Mouse (Mus musculus) hindbrain, embryonic 10.5 days (tissue): ENCODE results near the gene Slx4. TPM values are rescaled to one million over a fixed set of nuclear protein-coding genes. Genes with fewer than 3 reads are reported as not detected.
"Not testable (repeated sequence)": the region's sequence is repeated elsewhere in the genome, so short reads cannot be mapped to it uniquely, and the experiment has no call there.

Source experiments
- DNase-seq: peaks from one replicate; pipeline ENCODE4 v3.0.0-alpha.2; 2017; ENCODE audit warnings: low spot score
- H3K27ac ChIP-seq: fragments of 300-500 bp; sonication (generic); 2 replicates; pipeline ENCODE4 v1.5.1; 2016; ENCODE audit warnings: mild to moderate bottlenecking, moderate library complexity
- H3K27me3 ChIP-seq: fragments of 300-500 bp; sonication (generic); 2 replicates; pipeline ENCODE4 v1.6.1; 2016; ENCODE audit warnings: mild to moderate bottlenecking; ENCODE audit not compliant: poor library complexity, insufficient read depth, severe bottlenecking
- H3K36me3 ChIP-seq: fragments of 300-500 bp; sonication (generic); 2 replicates; pipeline ENCODE4 v1.6.1; 2016; ENCODE audit warnings: mild to moderate bottlenecking, moderate library complexity
- H3K4me1 ChIP-seq: fragments of 300-500 bp; sonication (generic); replicated peaks from 2 replicates; pipeline ENCODE4 v1.6.1; 2016; ENCODE audit warnings: mild to moderate bottlenecking
- H3K4me3 ChIP-seq: fragments of 300-500 bp; sonication (generic); 2 replicates; pipeline ENCODE4 v1.5.1; 2016; ENCODE audit warnings: mild to moderate bottlenecking, moderate library complexity
- H3K9me3 ChIP-seq: fragments of 300-500 bp; sonication (generic); 2 replicates; pipeline ENCODE4 v1.6.1; 2016; ENCODE audit warnings: mild to moderate bottlenecking, moderate library complexity
- WGBS: fragments of 180-500 bp; shearing (Covaris S2); methylation state at CpG from one replicate; pipeline ENCODE4 v1.1.7; 2016; 5-methylcytosine and 5-hydroxymethylcytosine counted together
- polyA plus RNA-seq: library from polyadenylated mRNA; unstranded; fragments of >200 nt; fragmentation: Nextera tagmentation; extraction: Ambion mirVana; gene quantifications from 2 replicates; pipeline ENCODE4 v1.2.1, GENCODE M21; 2016

Gene Slx4
- polyA plus RNA-seq, 1 experiment from 2014 or later: 25.8 TPM

- H3K36me3 ChIP-seq: no peaks in the 10 kb centered on the region
- no peak overlapping the region for H3K4me3 ChIP-seq
- H3K27me3 ChIP-seq: no peaks in the 10 kb centered on the region
- H3K27ac ChIP-seq: no peak overlapping the region
- WGBS: 95% methylated on average over 10 of the region's 10 CpGs
- peaks cover 7% of the 10 kb centered on the region; the same call in 1 of the 2 replicates for H3K9me3 ChIP-seq
- DNase-seq: no peak
- H3K4me1 ChIP-seq: no peaks in the 10 kb centered on the region
These were observed 26.9 kb upstream of the Slx4 start for GRCm38 (mm10) chr16:4030501-4030900.

GRCm38 (mm10) chr16:4029371-4029841 lies 25.8 kb upstream of the Slx4 start:
- H3K27ac ChIP-seq: peak overlapping the region; percentile 6; the same call in 1 of the 2 replicates
- 79% methylated on average over 5 of the region's 5 CpGs for WGBS
- no peaks in the 10 kb centered on the region for H3K36me3 ChIP-seq
- no peak for DNase-seq
- no peak overlapping the region for H3K4me3 ChIP-seq
- H3K4me1 ChIP-seq: no peaks in the 10 kb centered on the region
- no peaks in the 10 kb centered on the region for H3K27me3 ChIP-seq
- peaks cover 7% of the 10 kb centered on the region; the same call in 1 of the 2 replicates for H3K9me3 ChIP-seq

- 78% methylated on average over 3 of the region's 3 CpGs for WGBS
- no peaks in the 10 kb centered on the region for H3K27me3 ChIP-seq
- no peak overlapping the region for H3K4me3 ChIP-seq
- no peak overlapping the region for H3K27ac ChIP-seq
- no peaks in the 10 kb centered on the region for H3K4me1 ChIP-seq
- H3K9me3 ChIP-seq: peaks cover 7% of the 10 kb centered on the region; the same call in 1 of the 2 replicates
- H3K36me3 ChIP-seq: no peaks in the 10 kb centered on the region
- no peak for DNase-seq
These were observed 23.6 kb upstream of the Slx4 start for GRCm38 (mm10) chr16:4027211-4027610.

- Histone ChIP-seq H3K27ac (no peak overlapping the region), H3K4me3 (no peak overlapping the region), H3K4me1 (no peaks in the 10 kb centered on the region), H3K27me3 (no peaks in the 10 kb centered on the region), H3K36me3 (no peaks in the 10 kb centered on the region), H3K9me3 (peaks cover 7% of the 10 kb centered on the region; the same call in 1 of the 2 replicates)
- 80% methylated on average over 1 of the region's 1 CpGs for WGBS
- no peak for DNase-seq
These were observed 23.1 kb upstream of the Slx4 start for GRCm38 (mm10) chr16:4026672-4027071.

- H3K4me1 ChIP-seq: no peaks in the 10 kb centered on the region
- no peak overlapping the region for H3K27ac ChIP-seq
- H3K36me3 ChIP-seq: no peaks in the 10 kb centered on the region
- no peaks in the 10 kb centered on the region for H3K27me3 ChIP-seq
- 78% methylated on average over 4 of the region's 4 CpGs for WGBS
- no peak overlapping the region for H3K4me3 ChIP-seq
- H3K9me3 ChIP-seq: no peaks in the 10 kb centered on the region
- DNase-seq: no peak
These were observed 19.1 kb upstream of the Slx4 start for GRCm38 (mm10) chr16:4022719-4023118.

GRCm38 (mm10) chr16:4021241-4021640 lies 17.7 kb upstream of the Slx4 start:
- Histone ChIP-seq H3K27ac (no peak overlapping the region), H3K36me3 (no peaks in the 10 kb centered on the region), H3K4me3 (no peak overlapping the region), H3K4me1 (no peaks in the 10 kb centered on the region), H3K9me3 (no peaks in the 10 kb centered on the region), H3K27me3 (no peaks in the 10 kb centered on the region)
- WGBS: 91% methylated on average over 1 of the region's 1 CpGs
- no peak for DNase-seq

GRCm38 (mm10) chr16:4017466-4017865 lies 13.9 kb upstream of the Slx4 start:
- H3K9me3 ChIP-seq, DNase-seq, H3K27ac ChIP-seq, H3K27me3 ChIP-seq, H3K4me3 ChIP-seq, H3K4me1 ChIP-seq, H3K36me3 ChIP-seq: not testable (repeated sequence)
- WGBS: 71% methylated on average over 6 of the region's 6 CpGs

GRCm38 (mm10) chr16:4016786-4017185 lies 13.2 kb upstream of the Slx4 start:
- H3K27me3 ChIP-seq, H3K36me3 ChIP-seq, H3K4me3 ChIP-seq, H3K9me3 ChIP-seq, H3K4me1 ChIP-seq, H3K27ac ChIP-seq, DNase-seq: not testable (repeated sequence)
- WGBS: 82% methylated on average over 17 of the region's 17 CpGs

GRCm38 (mm10) chr16:4014040-4014668 lies 10.6 kb upstream of the Slx4 start:
- WGBS: 82% methylated on average over 5 of the region's 5 CpGs
- H3K36me3 ChIP-seq: no peaks in the 10 kb centered on the region

GRCm38 (mm10) chr16:4012882-4013570 lies 9.5 kb upstream of the Slx4 start:
- Histone ChIP-seq H3K4me1 (no peaks in the 10 kb centered on the region), H3K27ac (no peak overlapping the region), H3K36me3 (no peaks in the 10 kb centered on the region), H3K27me3 (no peaks in the 10 kb centered on the region), H3K9me3 (peaks cover 10% of the 10 kb centered on the region), H3K4me3 (no peak overlapping the region)
- WGBS: 79% methylated on average over 4 of the region's 4 CpGs
- no peak for DNase-seq

More at GRCm38 (mm10) chr16:4014040-4014668, 10.6 kb upstream of the Slx4 start:
- H3K4me3 ChIP-seq: no peak overlapping the region
- H3K9me3 ChIP-seq: peaks cover 10% of the 10 kb centered on the region
- H3K4me1 ChIP-seq: no peaks in the 10 kb centered on the region
- H3K27ac ChIP-seq: no peak overlapping the region
- no peaks in the 10 kb centered on the region for H3K27me3 ChIP-seq
- DNase-seq: no peak

GRCm38 (mm10) chr16:3988410-3988809 lies 15.2 kb downstream of the Slx4 start:
- Histone ChIP-seq H3K9me3 (no peaks in the 10 kb centered on the region), H3K4me1 (no peaks in the 10 kb centered on the region), H3K27me3 (no peaks in the 10 kb centered on the region), H3K36me3 (peaks cover 100% of the 10 kb centered on the region), H3K27ac (no peak overlapping the region), H3K4me3 (no peak overlapping the region)
- DNase-seq: no peak
- WGBS: 94% methylated on average over 4 of the region's 4 CpGs

GRCm38 (mm10) chr16:3983146-3983700 lies 20.3 kb downstream of the Slx4 start:
- H3K27ac ChIP-seq: no peak overlapping the region

GRCm38 (mm10) chr16:3982173-3982572 lies 21.4 kb downstream of the Slx4 start:
- Histone ChIP-seq H3K9me3 (no peaks in the 10 kb centered on the region), H3K4me1 (peaks cover 4% of the 10 kb centered on the region; the same call in 1 of the 2 replicates), H3K27ac (no peak overlapping the region), H3K4me3 (no peak overlapping the region), H3K27me3 (no peaks in the 10 kb centered on the region), H3K36me3 (peaks cover 100% of the 10 kb centered on the region)
- 89% methylated on average over 4 of the region's 4 CpGs for WGBS
- no peak for DNase-seq

More at GRCm38 (mm10) chr16:3983146-3983700, 20.3 kb downstream of the Slx4 start:
- H3K4me3 ChIP-seq: no peak overlapping the region
- 52% methylated on average over 7 of the region's 7 CpGs for WGBS
- no peaks in the 10 kb centered on the region for H3K4me1 ChIP-seq
- no peak for DNase-seq
- H3K27me3 ChIP-seq: no peaks in the 10 kb centered on the region
- H3K9me3 ChIP-seq: no peaks in the 10 kb centered on the region
- H3K36me3 ChIP-seq: peaks cover 100% of the 10 kb centered on the region
